Mouse (Mus musculus) MEL (cell line): ENCODE data around the gene Acot7. TPM values are rescaled to one million over a fixed set of nuclear protein-coding genes. Genes with fewer than 3 reads are reported as not detected.
A peak's percentile ranks its signal among the peaks of the same experiment; 100 is the strongest.

Experiments used
- DNase-seq: peaks from one replicate; pipeline ENCODE4 v3.0.0; 2011; ENCODE audit warnings: low read depth, low spot score
- H3K27ac ChIP-seq: 2 replicates; pipeline ENCODE4 v1.5.1; 2012; ENCODE audit warnings: low read depth, mild to moderate bottlenecking, control low read depth, low read length, moderate library complexity; ENCODE audit not compliant: control insufficient read depth
- H3K27me3 ChIP-seq, 2 experiments: fragments of 150-350 bp in 1 of 2; sonication (generic) in 1 of 2; 2 replicates each; pipeline ENCODE4 v1.6.1; 2012; ENCODE audit warnings: low read length in 2 of 2, mild to moderate bottlenecking in 2 of 2, improper control_type of control experiment in 1 of 2, moderate library complexity in 1 of 2; ENCODE audit not compliant: insufficient read depth in 2 of 2, control insufficient read depth in 1 of 2
- H3K36me3 ChIP-seq, 2 experiments: 2 replicates each; pipeline ENCODE4 v1.6.1; 2012 to 2014; ENCODE audit warnings: low read length in 2 of 2, improper control_type of control experiment in 1 of 2, inconsistent platforms in 1 of 2, mild to moderate bottlenecking in 1 of 2; ENCODE audit not compliant: insufficient read depth in 2 of 2, control insufficient read depth in 1 of 2
- H3K4me1 ChIP-seq, 2 experiments: fragments of 150-350 bp in 1 of 2; sonication (generic) in 1 of 2; 2 replicates each; pipeline ENCODE4 v1.6.1; 2012; ENCODE audit warnings: low read length in 2 of 2, improper control_type of control experiment in 1 of 2, mild to moderate bottlenecking in 1 of 2; ENCODE audit not compliant: insufficient read depth in 2 of 2, control insufficient read depth in 1 of 2
- H3K4me3 ChIP-seq, 2 experiments: fragments of 150-350 bp in 1 of 2; sonication (generic) in 1 of 2; 2 replicates each; pipeline ENCODE4 v1.5.1; 2012; ENCODE audit warnings: low read depth in 2 of 2, low read length in 2 of 2, mild to moderate bottlenecking in 2 of 2, moderate library complexity in 2 of 2, control low read depth in 1 of 2, improper control_type of control experiment in 1 of 2; ENCODE audit not compliant: control insufficient read depth in 1 of 2, insufficient read depth in 1 of 2
- H3K79me2 ChIP-seq: 2 replicates; pipeline ENCODE4 v1.6.1; 2012; ENCODE audit warnings: mild to moderate bottlenecking, low read length, moderate library complexity; ENCODE audit not compliant: control insufficient read depth, poor library complexity, insufficient read depth
- H3K9ac ChIP-seq: 2 replicates; pipeline ENCODE4 v1.6.1; 2012; ENCODE audit warnings: low read depth, mild to moderate bottlenecking, control low read depth, low read length, moderate library complexity; ENCODE audit not compliant: control insufficient read depth, poor library complexity, severe bottlenecking
- H3K9me3 ChIP-seq: fragments of 150-350 bp; sonication (generic); replicated peaks from 2 replicates; pipeline ENCODE4 v1.6.1; 2012; ENCODE audit warnings: mild to moderate bottlenecking, low read length, improper control_type of control experiment, moderate library complexity; ENCODE audit not compliant: insufficient read depth
- BHLHE40 ChIP-seq: IDR thresholded peaks from 2 replicates; pipeline ENCODE4 v1.6.1; 2012; ENCODE audit warnings: low read depth, mild to moderate bottlenecking, inconsistent platforms, low read length, improper control_type of control experiment, borderline replicate concordance
- CHD2 ChIP-seq: IDR thresholded peaks from 2 replicates; pipeline ENCODE4 v1.6.1; 2011; ENCODE audit warnings: low read length, improper control_type of control experiment
- EP300 ChIP-seq, 2 experiments: IDR thresholded peaks; 2 replicates each; pipeline ENCODE4 v1.6.1; 2011; ENCODE audit warnings: improper control_type of control experiment in 2 of 2, low read length in 2 of 2, low read depth in 1 of 2, mild to moderate bottlenecking in 1 of 2
- ETS1 ChIP-seq: IDR thresholded peaks from 2 replicates; pipeline ENCODE4 v1.6.1; 2012; ENCODE audit warnings: low read depth, mild to moderate bottlenecking, inconsistent platforms, low read length, improper control_type of control experiment, moderate library complexity
- GATA1 ChIP-seq: IDR thresholded peaks from 2 replicates; pipeline ENCODE4 v1.6.1; 2011; ENCODE audit warnings: low read depth, low read length, improper control_type of control experiment
- HCFC1 ChIP-seq: IDR thresholded peaks from 2 replicates; pipeline ENCODE4 v1.6.1; 2012; ENCODE audit warnings: low read depth, mild to moderate bottlenecking, inconsistent platforms, low read length, improper control_type of control experiment, moderate library complexity
- MEF2A ChIP-seq: IDR thresholded peaks from 2 replicates; pipeline ENCODE4 v1.6.1; 2014; ENCODE audit warnings: low read depth, mild to moderate bottlenecking, inconsistent platforms, low read length, improper control_type of control experiment; ENCODE audit not compliant: poor library complexity, insufficient replicate concordance, severe bottlenecking; ENCODE audit errors: extremely low read depth
- NELFE ChIP-seq: IDR thresholded peaks from 2 replicates; pipeline ENCODE4 v1.6.1; 2011; ENCODE audit warnings: low read depth, low read length, improper control_type of control experiment
- NRF1 ChIP-seq: IDR thresholded peaks from 2 replicates; pipeline ENCODE4 v1.6.1; 2014; ENCODE audit warnings: low read depth, mild to moderate bottlenecking, inconsistent platforms, low read length, improper control_type of control experiment, moderate library complexity; ENCODE audit not compliant: poor library complexity, insufficient read depth, severe bottlenecking
- RAD21 ChIP-seq: IDR thresholded peaks from 2 replicates; pipeline ENCODE4 v1.6.1; 2011; ENCODE audit warnings: mild to moderate bottlenecking, low read depth, low read length, improper control_type of control experiment
- SIN3A ChIP-seq: IDR thresholded peaks from 2 replicates; pipeline ENCODE4 v1.6.1; 2012; ENCODE audit warnings: low read length, improper control_type of control experiment, inconsistent platforms
- SMC3 ChIP-seq: IDR thresholded peaks from 2 replicates; pipeline ENCODE4 v1.6.1; 2011; ENCODE audit warnings: low read depth, low read length, improper control_type of control experiment
- TCF12 ChIP-seq: IDR thresholded peaks from 2 replicates; pipeline ENCODE4 v1.6.1; 2014; ENCODE audit warnings: low read depth, mild to moderate bottlenecking, inconsistent platforms, low read length, improper control_type of control experiment, moderate library complexity
- UBTF ChIP-seq: IDR thresholded peaks from 2 replicates; pipeline ENCODE4 v1.6.1; 2012; ENCODE audit warnings: low read depth, mild to moderate bottlenecking, inconsistent platforms, low read length, improper control_type of control experiment, moderate library complexity, borderline replicate concordance; ENCODE audit not compliant: insufficient read depth
- polyA plus RNA-seq, 2 experiments: library from polyadenylated mRNA; stranded (reverse) in 1 of 2; unstranded in 1 of 2; fragments of >175 nt in 1 of 2; fragments of >200 nt in 1 of 2; gene quantifications; 2 replicates each; pipeline versions ENCODE4 v1.2.1 to v1.2.4; 2012; ENCODE audit warnings: low replicate concordance in 2 of 2, low read depth in 1 of 2; ENCODE audit not compliant: insufficient read length in 2 of 2, insufficient read depth in 1 of 2, missing spikeins in 1 of 2
- total RNA-seq: library from RNA; depleted of rRNA; stranded (reverse); fragments of 300-350 nt; gene quantifications from 2 replicates; pipeline ENCODE4 v1.2.3, GENCODE M21; 2012

Acot7 gene
- total and polyA plus RNA-seq, 3 experiments: 92.7 to 127 TPM; not detected in 1

- peaks cover 0 to 59% of the 10 kb centered on the region in 2 experiments; a peak in 2 of 4 replicates for H3K36me3 ChIP-seq
- no peaks in the 10 kb centered on the region for H3K27me3 ChIP-seq
- peak overlapping the region; percentile 76 for H3K27ac ChIP-seq
- TF ChIP-seq UBTF (no peak), RAD21 (no peak), NELFE (no peak), NRF1 (no peak), BHLHE40 (no peak), TCF12 (no peak), GATA1 (no peak), MEF2A (no peak), EP300 (IDR thresholded peaks at IDR 0.05; ENCODE audit: low read depth in 1 of 2, low read length in 2 of 2) (no peak)
- H3K4me1 ChIP-seq: peaks cover 38 to 70% of the 10 kb centered on the region in 2 experiments
- peaks cover 50% of the 10 kb centered on the region for H3K79me2 ChIP-seq
- H3K9ac ChIP-seq: peak overlapping the region; percentile 30
- DNase-seq: no peak
- H3K4me3 ChIP-seq: no peak overlapping the region
- H3K9me3 ChIP-seq: no peaks in the 10 kb centered on the region
Measured at GRCm38 (mm10) chr4:152190701-152191100, 12.8 kb downstream of the Acot7 start.

DNA sequence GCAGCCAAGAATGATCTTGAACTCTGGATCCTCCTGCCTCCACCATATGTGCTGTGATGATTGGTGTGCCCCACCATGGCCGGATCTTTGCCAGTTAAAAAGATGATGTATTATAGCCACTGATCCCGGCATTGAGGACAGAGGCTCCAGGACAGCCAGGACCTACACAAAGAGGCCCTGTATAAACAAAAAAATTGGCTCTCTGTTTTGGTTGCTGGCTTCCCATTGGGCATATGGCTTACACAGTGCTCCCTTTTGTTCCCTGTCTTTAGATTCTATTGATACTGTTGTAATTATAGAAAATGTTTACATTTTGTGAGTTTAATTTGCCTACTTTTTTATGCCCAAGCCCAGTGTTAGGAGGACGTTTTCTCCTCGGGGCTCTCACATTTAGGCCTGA lies 14.6 kb downstream of the Acot7 start:
- Histone ChIP-seq H3K36me3 (peaks cover 0 to 58% of the 10 kb centered on the region in 2 experiments; a peak in 2 of 4 replicates), H3K27me3 (no peaks in the 10 kb centered on the region), H3K79me2 (peaks cover 48% of the 10 kb centered on the region), H3K9me3 (no peaks in the 10 kb centered on the region), H3K4me1 (peaks cover 32 to 68% of the 10 kb centered on the region in 2 experiments), H3K4me3 (no peak overlapping the region), H3K9ac (no peak overlapping the region), H3K27ac (no peak overlapping the region)
- TF ChIP-seq EP300 (IDR thresholded peaks at IDR 0.05; ENCODE audit: low read depth in 1 of 2, low read length in 2 of 2) (no peak), CHD2 (no peak), SMC3 (no peak), ETS1 (no peak), HCFC1 (no peak), MEF2A (no peak), SIN3A (no peak)
- no peak for DNase-seq
